Mouse (Mus musculus) thymus, adult 18-20 months (tissue): ENCODE data around the gene Cpsf2.
"Not testable (repeated sequence)": the region's sequence is repeated elsewhere in the genome, so short reads cannot be mapped to it uniquely, and the experiment has no call there.

Experiments
- DNase-seq, 2 experiments: peaks; one replicate each; pipeline ENCODE4 v3.0.0; 2022; ENCODE audit warnings: mixed read lengths in 2 of 2

Cpsf2 gene

GRCm38 (mm10) chr12:101975601-101976571, at the start of gene Cpsf2:
Gene Cpsf2 (plus strand): TSS chr12:101975988.
- DNase-seq = peak; percentile 63 to 75

- DNase-seq = no peak
Measured at GRCm38 (mm10) chr12:101928423-101928822, 47.4 kb upstream of the Cpsf2 start.

- DNase-seq = no peak
Measured at GRCm38 (mm10) chr12:101935223-101935622, 40.6 kb upstream of the Cpsf2 start.

GRCm38 (mm10) chr12:101937572-101937971, 38.2 kb upstream of the Cpsf2 start:
- DNase-seq = no peak

- DNase-seq = no peak
Measured at GRCm38 (mm10) chr12:101947986-101948385, 27.8 kb upstream of the Cpsf2 start.

- DNase-seq = no peak
Measured at GRCm38 (mm10) chr12:101948801-101949200, 27.0 kb upstream of the Cpsf2 start.

- DNase-seq = not testable (repeated sequence)
Measured at GRCm38 (mm10) chr12:101955821-101956220, 20.0 kb upstream of the Cpsf2 start.

GRCm38 (mm10) chr12:101957079-101957941, 18.5 kb upstream of the Cpsf2 start:
- DNase-seq = no peak

- peak; percentile 94 for DNase-seq
Measured at GRCm38 (mm10) chr12:101957942-101958544, 17.7 kb upstream of the Cpsf2 start, which contains the start of gene Atxn3. Gene Atxn3 (minus strand): TSS chr12:101958246.

- no peak for DNase-seq
Measured at GRCm38 (mm10) chr12:101958556-101958955, 17.2 kb upstream of the Cpsf2 start.

GRCm38 (mm10) chr12:101958960-101959780, 16.6 kb upstream of the Cpsf2 start:
- not testable (repeated sequence) for DNase-seq

- DNase-seq = no peak
Measured at GRCm38 (mm10) chr12:101971311-101971710, 4.5 kb upstream of the Cpsf2 start.

- no peak for DNase-seq
Measured at GRCm38 (mm10) chr12:101972230-101972629, 3.6 kb upstream of the Cpsf2 start.

GRCm38 (mm10) chr12:101974571-101974970, 1.2 kb upstream of the Cpsf2 start:
- no peak for DNase-seq

GRCm38 (mm10) chr12:101975167-101975600, 604 bp upstream of the Cpsf2 start:
- DNase-seq = no peak

- DNase-seq = no peak
Measured at GRCm38 (mm10) chr12:101976651-101977403, 1.0 kb downstream of the Cpsf2 start.

GRCm38 (mm10) chr12:101977404-101977915, 1.7 kb downstream of the Cpsf2 start:
- DNase-seq = no peak

GRCm38 (mm10) chr12:101978162-101978561, 2.4 kb downstream of the Cpsf2 start:
- DNase-seq = no peak

- no peak for DNase-seq
Measured at GRCm38 (mm10) chr12:101978588-101978987, 2.8 kb downstream of the Cpsf2 start.

GRCm38 (mm10) chr12:101979213-101979750, 3.5 kb downstream of the Cpsf2 start:
- DNase-seq = no peak

GRCm38 (mm10) chr12:101980266-101980665, 4.5 kb downstream of the Cpsf2 start:
- DNase-seq = no peak
